Mouse (Mus musculus) stomach, postnatal 0 days (tissue): ENCODE measurements around the gene Rasl11b.

ENCODE experiments used
- CTCF ChIP-seq: IDR thresholded peaks from 2 replicates; pipeline ENCODE4 v1.5.1; 2016; ENCODE audit warnings: antibody characterized with exemption, low read depth, mild to moderate bottlenecking, moderate library complexity
- EP300 ChIP-seq: optimal IDR thresholded peaks from 2 replicates; pipeline ENCODE3; 2016; ENCODE audit warnings: antibody characterized with exemption

- TF ChIP-seq CTCF: no peak
- TF ChIP-seq EP300: no peak
Observed at GRCm38 (mm10) chr5:74173162-74173844, 21.8 kb upstream of the Rasl11b start.
